Mouse (Mus musculus) G1E (cell line): ENCODE measurements around the gene Iqub.

ENCODE experiments used
- CTCF ChIP-seq: IDR thresholded peaks from 2 replicates; pipeline ENCODE4 v1.5.1; 2012; ENCODE audit warnings: low read depth, low read length, inconsistent platforms, mixed read lengths
- GATA1 ChIP-seq: IDR thresholded peaks from 2 replicates; pipeline ENCODE4 v1.6.1; 2012; ENCODE audit warnings: borderline replicate concordance, low read length, inconsistent platforms, mixed read lengths
- POLR2AphosphoS5 ChIP-seq: IDR thresholded peaks from 2 replicates; pipeline ENCODE4 v1.6.1; 2012; ENCODE audit warnings: low read depth, low read length, inconsistent platforms; ENCODE audit not compliant: insufficient replicate concordance

- TF ChIP-seq POLR2AphosphoS5 (no peak), GATA1 (no peak), CTCF (no peak)
Observed at GRCm38 (mm10) chr6:24540106-24540505, 25.2 kb upstream of the Iqub start.
